Mouse (Mus musculus) forebrain, postnatal 0 days (tissue): ENCODE measurements around the gene St6galnac5. TPM values are rescaled to one million over a fixed set of nuclear protein-coding genes. Genes with fewer than 3 reads are reported as not detected.

ENCODE experiments used
- ATAC-seq: fragments of 200-750 bp; cut with Nextera tagmentation; 2 replicates; pipeline ENCODE4 v1.8.0; 2017; ENCODE audit warnings: mild to moderate bottlenecking, moderate library complexity
- DNase-seq: peaks from one replicate; pipeline ENCODE4 v3.0.0-alpha.2; 2015
- H3K27ac ChIP-seq: fragments of 300-500 bp; sonication (generic); 2 replicates; pipeline ENCODE4 v1.5.1; 2014; ENCODE audit warnings: low read depth, mild to moderate bottlenecking, antibody characterized with exemption, low read length, moderate library complexity, mixed read lengths
- H3K27me3 ChIP-seq: fragments of 300-500 bp; sonication (generic); 2 replicates; pipeline ENCODE4 v1.6.1; 2014; ENCODE audit warnings: mild to moderate bottlenecking, low read length, mixed read lengths; ENCODE audit not compliant: insufficient read depth
- H3K36me3 ChIP-seq: fragments of 300-500 bp; sonication (generic); 2 replicates; pipeline ENCODE4 v1.6.1; 2014; ENCODE audit warnings: mild to moderate bottlenecking, moderate library complexity; ENCODE audit not compliant: insufficient read depth
- H3K4me1 ChIP-seq: fragments of 300-500 bp; sonication (generic); 2 replicates; pipeline ENCODE4 v1.6.1; 2014; ENCODE audit warnings: antibody characterized with exemption; ENCODE audit not compliant: insufficient read depth
- H3K4me2 ChIP-seq: fragments of 300-500 bp; sonication (generic); 2 replicates; pipeline ENCODE4 v1.6.1; 2014; ENCODE audit warnings: low read depth, mild to moderate bottlenecking, moderate library complexity
- H3K4me3 ChIP-seq: fragments of 300-500 bp; sonication (generic); 2 replicates; pipeline ENCODE4 v1.5.1; 2014; ENCODE audit warnings: low read depth, low read length, mixed read lengths
- H3K9ac ChIP-seq: fragments of 300-500 bp; sonication (generic); 2 replicates; pipeline ENCODE4 v1.6.1; 2014; ENCODE audit warnings: mild to moderate bottlenecking
- H3K9me3 ChIP-seq: fragments of 300-500 bp; sonication (generic); 2 replicates; pipeline ENCODE4 v1.6.1; 2016; ENCODE audit warnings: low read length
- CTCF ChIP-seq: sonication (generic); IDR thresholded peaks from 2 replicates; pipeline ENCODE4 v1.5.1; 2016; ENCODE audit warnings: antibody characterized with exemption, control low read depth, low read depth
- WGBS: fragments of 180-500 bp; shearing (Covaris S2); extraction: QIAGEN DNeasy Blood & Tissue Kit; methylation state at CpG from one replicate; pipeline ENCODE4 v1.1.7; 2014; 5-methylcytosine and 5-hydroxymethylcytosine counted together
- polyA plus RNA-seq: library from polyadenylated mRNA; unstranded; fragments of >200 nt; fragmentation: Nextera tagmentation; extraction: Ambion mirVana; gene quantifications from 2 replicates; pipeline ENCODE4 v1.2.1, GENCODE M21; 2015
- total RNA-seq: library from RNA; depleted of rRNA; stranded (reverse); fragments of >200 nt; gene quantifications from 2 replicates; pipeline ENCODE4 v1.2.3, GENCODE M21; 2014

St6galnac5 gene
- total and polyA plus RNA-seq, 2 experiments from 2014 or later = 26.8 to 38.3 TPM

- Histone ChIP-seq H3K27me3 (no peaks in the 10 kb centered on the region), H3K4me1 (no peaks in the 10 kb centered on the region; the same call in 1 of the 2 replicates), H3K9me3 (no peaks in the 10 kb centered on the region), H3K4me3 (no peak overlapping the region), H3K9ac (no peak overlapping the region), H3K27ac (no peak overlapping the region), H3K4me2 (no peak overlapping the region), H3K36me3 (no peaks in the 10 kb centered on the region)
- no peak for TF ChIP-seq CTCF
- DNase-seq = no peak
- WGBS = 87% methylated on average over 4 of the region's 4 CpGs
- ATAC-seq = no peak
Measured at GRCm38 (mm10) chr3:152861450-152861849, 120.6 kb downstream of the St6galnac5 start.

- ATAC-seq (no peak), DNase-seq (no peak)
- Histone ChIP-seq H3K4me2 (no peak overlapping the region), H3K9ac (no peak overlapping the region), H3K4me3 (no peak overlapping the region), H3K27ac (no peak overlapping the region), H3K4me1 (no peaks in the 10 kb centered on the region; the same call in 1 of the 2 replicates), H3K27me3 (no peaks in the 10 kb centered on the region), H3K36me3 (no peaks in the 10 kb centered on the region), H3K9me3 (no peaks in the 10 kb centered on the region)
- 58% methylated on average over 10 of the region's 10 CpGs for WGBS
- no peak for TF ChIP-seq CTCF
Measured at GRCm38 (mm10) chr3:152856095-152856494, 126.0 kb downstream of the St6galnac5 start.

GRCm38 (mm10) chr3:152855006-152855614 lies 126.9 kb downstream of the St6galnac5 start:
- no peaks in the 10 kb centered on the region for H3K27me3 ChIP-seq
- no peak for TF ChIP-seq CTCF
- H3K36me3 ChIP-seq = no peaks in the 10 kb centered on the region
- DNase-seq (no peak), ATAC-seq (no peak)
- no peak overlapping the region for H3K27ac ChIP-seq
- no peak overlapping the region for H3K9ac ChIP-seq
- H3K4me3 ChIP-seq = no peak overlapping the region
- WGBS = 62% methylated on average over 12 of the region's 12 CpGs
- H3K9me3 ChIP-seq = no peaks in the 10 kb centered on the region
- H3K4me1 ChIP-seq = no peaks in the 10 kb centered on the region; the same call in 1 of the 2 replicates
- H3K4me2 ChIP-seq = no peak overlapping the region

GRCm38 (mm10) chr3:152843925-152844324 lies 138.1 kb downstream of the St6galnac5 start:
- Histone ChIP-seq H3K27ac (no peak overlapping the region), H3K4me3 (no peak overlapping the region), H3K4me2 (no peak overlapping the region), H3K9ac (no peak overlapping the region), H3K4me1 (no peaks in the 10 kb centered on the region), H3K27me3 (no peaks in the 10 kb centered on the region), H3K36me3 (peaks cover 8% of the 10 kb centered on the region; the same call in 1 of the 2 replicates), H3K9me3 (no peaks in the 10 kb centered on the region)
- TF ChIP-seq CTCF = no peak
- no peak for DNase-seq
- ATAC-seq = no peak

GRCm38 (mm10) chr3:152842648-152843047 lies 139.4 kb downstream of the St6galnac5 start:
- Histone ChIP-seq H3K4me1 (no peaks in the 10 kb centered on the region), H3K27me3 (no peaks in the 10 kb centered on the region), H3K9ac (no peak overlapping the region), H3K9me3 (no peaks in the 10 kb centered on the region), H3K27ac (no peak overlapping the region), H3K4me2 (no peak overlapping the region), H3K36me3 (peaks cover 8% of the 10 kb centered on the region; the same call in 1 of the 2 replicates), H3K4me3 (no peak overlapping the region)
- TF ChIP-seq CTCF = no peak
- no peak for DNase-seq
- WGBS = 43% methylated on average over 3 of the region's 3 CpGs
- ATAC-seq = peak; percentile 67; the same call in 1 of the 2 replicates

GRCm38 (mm10) chr3:152841264-152841663 lies 140.8 kb downstream of the St6galnac5 start:
- H3K4me1 ChIP-seq = no peaks in the 10 kb centered on the region
- DNase-seq (no peak), ATAC-seq (no peak)
- no peak overlapping the region for H3K4me3 ChIP-seq
- no peak for TF ChIP-seq CTCF
- H3K27ac ChIP-seq = no peak overlapping the region
- 79% methylated on average over 6 of the region's 6 CpGs for WGBS
- no peaks in the 10 kb centered on the region for H3K9me3 ChIP-seq
- no peak overlapping the region for H3K4me2 ChIP-seq
- no peaks in the 10 kb centered on the region for H3K27me3 ChIP-seq
- H3K9ac ChIP-seq = no peak overlapping the region
- peaks cover 8% of the 10 kb centered on the region; the same call in 1 of the 2 replicates for H3K36me3 ChIP-seq

GRCm38 (mm10) chr3:152837938-152838337 lies 144.1 kb downstream of the St6galnac5 start:
- peak; percentile 46; the same call in 1 of the 2 replicates for ATAC-seq
- Histone ChIP-seq H3K4me1 (no peaks in the 10 kb centered on the region), H3K36me3 (0 out of 2 replicates have a peak, but pooled peaks cover 9% of the 10 kb centered on the region), H3K27me3 (no peaks in the 10 kb centered on the region), H3K9ac (no peak overlapping the region), H3K4me2 (no peak overlapping the region), H3K4me3 (no peak overlapping the region), H3K9me3 (no peaks in the 10 kb centered on the region), H3K27ac (no peak overlapping the region)
- no peak for DNase-seq
- TF ChIP-seq CTCF = no peak
- WGBS = 47% methylated on average over 1 of the region's 1 CpGs
